Mouse (Mus musculus) hindbrain, postnatal 0 days (tissue): Measurements from ENCODE around the gene Mmp14. TPM values are rescaled to one million over a fixed set of nuclear protein-coding genes. Genes with fewer than 3 reads are reported as not detected.

ENCODE experiments used
- ATAC-seq: fragments of 200-750 bp; cut with Nextera tagmentation; 2 replicates; pipeline ENCODE4 v1.8.0; 2017; ENCODE audit warnings: mild to moderate bottlenecking, moderate TSS enrichment, moderate library complexity
- DNase-seq: peaks from one replicate; pipeline ENCODE4 v3.0.0-alpha.2; 2015; ENCODE audit warnings: low spot score
- H3K27ac ChIP-seq: fragments of 300-500 bp; sonication (generic); 2 replicates; pipeline ENCODE4 v1.5.1; 2014; ENCODE audit warnings: mild to moderate bottlenecking
- H3K27me3 ChIP-seq: fragments of 300-500 bp; sonication (generic); 2 replicates; pipeline ENCODE4 v1.6.1; 2014; ENCODE audit warnings: low read length, mixed read lengths; ENCODE audit not compliant: insufficient read depth
- H3K36me3 ChIP-seq: fragments of 300-500 bp; sonication (generic); 2 replicates; pipeline ENCODE4 v1.6.1; 2014; ENCODE audit warnings: low read length, mixed read lengths; ENCODE audit not compliant: insufficient read depth
- H3K4me1 ChIP-seq: fragments of 300-500 bp; sonication (generic); 2 replicates; pipeline ENCODE4 v1.6.1; 2014; ENCODE audit warnings: antibody characterized with exemption, low read length, mixed read lengths; ENCODE audit not compliant: insufficient read depth
- H3K4me2 ChIP-seq: fragments of 300-500 bp; sonication (generic); 2 replicates; pipeline ENCODE4 v1.6.1; 2014; ENCODE audit warnings: low read depth, mild to moderate bottlenecking, low read length, moderate library complexity, mixed read lengths
- H3K4me3 ChIP-seq: fragments of 300-500 bp; sonication (generic); 2 replicates; pipeline ENCODE4 v1.5.1; 2014; ENCODE audit warnings: low read length
- H3K9ac ChIP-seq: fragments of 300-500 bp; sonication (generic); replicated peaks from 2 replicates; pipeline ENCODE4 v1.6.1; 2014; ENCODE audit warnings: mild to moderate bottlenecking, low read length, moderate library complexity, mixed read lengths
- H3K9me3 ChIP-seq: fragments of 300-500 bp; sonication (generic); 2 replicates; pipeline ENCODE4 v1.6.1; 2016; ENCODE audit warnings: low read length, mixed read lengths
- CTCF ChIP-seq: IDR thresholded peaks from 2 replicates; pipeline ENCODE4 v1.5.1; 2016; ENCODE audit warnings: antibody characterized with exemption, control low read depth, low read depth
- WGBS: fragments of 180-500 bp; shearing (Covaris S2); extraction: QIAGEN DNeasy Blood & Tissue Kit; methylation state at CpG from one replicate; pipeline ENCODE4 v1.1.7; 2014; 5-methylcytosine and 5-hydroxymethylcytosine counted together
- polyA plus RNA-seq: library from polyadenylated mRNA; unstranded; fragments of >200 nt; fragmentation: Nextera tagmentation; extraction: Ambion mirVana; gene quantifications from 2 replicates; pipeline ENCODE4 v1.2.1, GENCODE M21; 2015
- total RNA-seq: library from RNA; depleted of rRNA; stranded (reverse); fragments of >200 nt; gene quantifications from 2 replicates; pipeline ENCODE4 v1.2.3, GENCODE M21; 2014

Mmp14 gene
- total and polyA plus RNA-seq, 2 experiments from 2014 or later = 47.2 to 53.3 TPM

DNA sequence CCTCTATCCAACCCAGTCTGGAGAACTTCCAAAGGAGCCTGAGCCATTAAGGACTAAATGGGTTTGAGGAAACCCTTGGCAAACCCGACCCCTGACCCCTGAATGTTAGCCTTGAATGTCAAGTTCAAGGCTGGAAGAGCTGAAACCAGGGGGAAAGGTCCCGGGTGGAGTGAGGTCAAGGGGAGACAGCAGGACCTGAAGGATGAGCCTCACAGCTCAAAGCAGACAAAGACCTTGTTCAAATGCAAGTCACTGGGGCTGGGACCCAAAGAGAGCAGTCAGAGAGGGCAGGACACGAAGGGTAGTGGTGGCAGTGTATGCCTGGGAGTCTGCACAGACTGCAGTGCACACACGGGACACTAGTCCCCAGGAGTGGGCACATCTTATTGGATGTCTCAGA, 10.0 kb downstream of the Mmp14 start:
- Histone ChIP-seq H3K4me1 (no peaks in the 10 kb centered on the region), H3K27ac (no peak overlapping the region), H3K4me3 (no peak overlapping the region), H3K4me2 (no peak overlapping the region), H3K9me3 (no peaks in the 10 kb centered on the region), H3K36me3 (no peaks in the 10 kb centered on the region; the same call in 1 of the 2 replicates), H3K9ac (no peak overlapping the region), H3K27me3 (no peaks in the 10 kb centered on the region)
- ATAC-seq (no peak), DNase-seq (no peak)
- WGBS = 82% methylated on average over 4 of the region's 4 CpGs
- no peak for TF ChIP-seq CTCF

DNA sequence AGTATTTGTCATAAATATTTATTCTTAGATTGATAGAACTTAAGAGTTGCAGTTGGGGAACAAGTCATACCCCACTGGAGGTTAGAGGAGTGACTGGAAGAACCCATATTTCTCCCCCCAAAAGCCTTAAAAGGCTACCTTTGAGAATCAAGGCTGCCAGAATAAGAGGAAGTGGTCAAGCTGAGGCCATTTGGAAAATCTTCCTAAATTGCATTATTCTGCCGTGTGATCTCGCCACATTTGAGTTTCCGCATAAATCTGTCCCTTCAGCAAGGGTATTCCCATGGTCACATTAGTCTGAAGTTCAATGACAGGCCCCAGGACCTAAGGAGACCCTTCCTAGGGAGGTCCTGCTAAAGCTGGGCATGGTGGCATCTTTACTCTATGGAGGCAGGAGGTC, 11.1 kb downstream of the Mmp14 start:
- no peaks in the 10 kb centered on the region for H3K4me1 ChIP-seq
- no peak for DNase-seq
- TF ChIP-seq CTCF = no peak
- WGBS = 81% methylated on average over 3 of the region's 3 CpGs
- no peaks in the 10 kb centered on the region for H3K27me3 ChIP-seq
- H3K9ac ChIP-seq = no peak overlapping the region
- H3K9me3 ChIP-seq = no peaks in the 10 kb centered on the region
- no peak overlapping the region for H3K4me3 ChIP-seq
- no peak for ATAC-seq
- H3K36me3 ChIP-seq = no peaks in the 10 kb centered on the region; the same call in 1 of the 2 replicates
- H3K27ac ChIP-seq = no peak overlapping the region
- H3K4me2 ChIP-seq = no peak overlapping the region

DNA sequence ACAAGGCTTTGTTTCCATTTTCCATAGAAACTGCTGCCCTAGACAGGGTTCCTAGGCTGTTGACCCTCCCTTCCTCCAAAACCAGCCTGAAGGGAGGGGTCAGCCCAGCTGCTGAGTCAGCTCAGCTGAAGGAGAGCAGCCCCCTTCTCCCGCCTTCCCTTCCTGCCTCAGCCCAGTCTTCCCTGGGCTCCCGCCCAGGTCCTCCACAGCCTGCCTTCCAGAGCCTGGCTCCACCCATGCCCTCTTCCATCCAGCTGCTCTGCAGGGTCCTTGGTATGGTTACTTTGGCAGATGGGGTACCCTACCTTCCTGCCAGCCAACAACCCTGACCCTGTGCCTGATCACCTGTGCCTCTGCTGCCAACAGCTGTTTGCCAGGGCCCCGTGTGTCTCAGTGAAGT, 11.8 kb downstream of the Mmp14 start:
- H3K9me3 ChIP-seq = no peaks in the 10 kb centered on the region
- DNase-seq (no peak), ATAC-seq (peak; percentile 16; the same call in 1 of the 2 replicates)
- peak overlapping the region; percentile 6; the same call in 1 of the 2 replicates for H3K27ac ChIP-seq
- no peaks in the 10 kb centered on the region for H3K27me3 ChIP-seq
- H3K4me2 ChIP-seq = no peak overlapping the region
- no peaks in the 10 kb centered on the region; the same call in 1 of the 2 replicates for H3K36me3 ChIP-seq
- no peak overlapping the region for H3K9ac ChIP-seq
- WGBS = 30% methylated on average over 3 of the region's 3 CpGs
- no peak overlapping the region for H3K4me3 ChIP-seq
- TF ChIP-seq CTCF = no peak
- H3K4me1 ChIP-seq = no peaks in the 10 kb centered on the region

DNA sequence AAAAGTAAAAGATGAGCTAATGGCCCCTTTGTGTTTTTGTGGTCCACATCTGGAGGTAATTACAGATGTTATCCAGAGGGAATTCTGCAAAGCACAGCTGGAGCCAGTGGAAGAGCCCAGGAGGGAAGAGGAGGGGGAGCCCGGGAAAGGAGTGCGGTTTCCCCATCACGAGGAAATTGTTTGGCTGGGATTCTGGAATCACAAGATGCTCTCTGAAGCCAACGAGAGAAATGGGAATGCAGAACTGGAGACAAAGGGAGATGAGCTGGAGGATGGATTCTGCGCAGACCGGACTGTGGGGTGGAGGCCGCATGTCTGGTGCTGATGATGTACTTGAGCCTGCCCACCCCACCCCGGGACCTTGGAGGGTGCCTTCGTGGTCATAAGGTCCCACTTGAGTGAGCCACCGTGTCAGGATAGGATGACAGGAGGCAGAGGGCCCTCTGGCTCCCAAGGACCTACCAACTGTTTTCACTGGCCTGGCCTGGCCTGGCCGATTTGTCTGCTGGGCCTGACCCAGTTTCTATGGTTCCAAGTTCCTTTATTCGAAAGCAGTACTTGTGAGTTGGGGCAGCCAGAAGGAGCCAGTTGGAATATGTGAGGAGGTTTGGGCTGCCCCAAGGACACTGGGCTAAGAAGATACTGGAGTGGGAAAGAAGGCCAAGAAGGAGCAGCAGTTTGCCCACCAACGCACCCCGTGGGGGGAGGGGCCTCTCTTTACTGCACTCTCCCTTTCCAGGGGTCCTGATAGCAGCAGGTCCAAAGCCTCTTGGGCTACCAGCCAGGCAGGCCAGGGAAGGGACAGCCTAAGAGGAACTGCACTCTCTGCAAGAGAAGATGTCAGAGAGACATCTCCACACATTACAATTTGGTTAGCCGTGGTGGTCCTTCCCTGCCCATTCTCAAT, 12.6 kb downstream of the Mmp14 start:
- DNase-seq (no peak), ATAC-seq (peak; percentile 30; the same call in 1 of the 2 replicates)
- Histone ChIP-seq H3K36me3 (no peaks in the 10 kb centered on the region), H3K4me3 (no peak overlapping the region), H3K27me3 (no peaks in the 10 kb centered on the region), H3K9ac (no peak overlapping the region), H3K4me1 (no peaks in the 10 kb centered on the region), H3K9me3 (no peaks in the 10 kb centered on the region), H3K4me2 (no peak overlapping the region), H3K27ac (peak overlapping the region; percentile 2; the same call in 1 of the 2 replicates)
- TF ChIP-seq CTCF = no peak
- 62% methylated on average over 15 of the region's 15 CpGs for WGBS

DNA sequence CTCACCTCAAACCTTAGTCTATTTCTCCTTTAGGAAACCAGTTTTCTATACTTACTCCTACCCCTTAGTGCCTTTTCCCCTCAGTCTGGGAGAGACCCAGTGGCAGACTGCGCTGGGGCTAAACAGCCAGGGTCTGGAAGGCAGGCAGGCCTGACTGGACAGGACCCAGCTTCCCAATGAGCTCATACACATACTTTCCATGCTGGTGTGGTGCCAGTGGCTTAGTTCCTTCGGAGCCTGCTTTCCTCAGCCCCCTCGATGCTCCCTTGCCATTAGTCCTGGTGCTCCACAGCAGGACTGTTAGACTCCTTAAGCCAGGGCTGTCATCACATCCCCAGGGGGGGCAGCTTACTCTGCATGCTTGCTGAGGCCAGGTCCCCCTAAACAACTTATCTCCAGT, 14.1 kb downstream of the Mmp14 start:
- Histone ChIP-seq H3K27me3 (no peaks in the 10 kb centered on the region), H3K27ac (no peak overlapping the region), H3K9me3 (no peaks in the 10 kb centered on the region), H3K36me3 (no peaks in the 10 kb centered on the region), H3K4me3 (no peak overlapping the region), H3K9ac (no peak overlapping the region), H3K4me2 (no peak overlapping the region), H3K4me1 (no peaks in the 10 kb centered on the region)
- DNase-seq = no peak
- WGBS = 52% methylated on average over 3 of the region's 3 CpGs
- no peak for TF ChIP-seq CTCF
- ATAC-seq = no peak

DNA sequence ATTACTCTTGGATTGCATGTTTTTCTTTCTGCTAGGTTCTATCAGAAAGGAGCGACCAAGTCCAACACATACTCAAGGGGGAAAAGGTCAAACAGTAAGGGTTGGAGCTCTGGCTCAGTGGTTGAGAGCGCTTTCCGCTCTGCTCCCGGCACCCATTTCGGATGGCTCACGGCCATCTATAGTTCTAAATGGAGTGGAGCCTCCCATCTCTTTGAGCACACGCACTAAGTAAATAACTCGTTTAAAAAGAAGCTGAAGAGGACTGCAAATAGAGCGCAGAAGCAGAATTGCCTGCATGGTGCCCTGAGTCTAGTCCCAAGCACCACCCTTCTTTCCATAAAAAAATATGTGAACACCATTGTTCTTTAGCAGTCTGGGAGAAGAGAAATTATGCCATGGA, 22.2 kb downstream of the Mmp14 start:
- no peak for DNase-seq
- Histone ChIP-seq H3K9ac (no peak overlapping the region), H3K27me3 (no peaks in the 10 kb centered on the region), H3K4me3 (no peak overlapping the region), H3K4me1 (no peaks in the 10 kb centered on the region), H3K4me2 (no peak overlapping the region), H3K27ac (no peak overlapping the region), H3K9me3 (no peaks in the 10 kb centered on the region), H3K36me3 (no peaks in the 10 kb centered on the region)
- TF ChIP-seq CTCF = no peak
- ATAC-seq = no peak
- WGBS = 84% methylated on average over 9 of the region's 9 CpGs
